Mouse (Mus musculus) neural tube, embryonic 15.5 days (tissue): ENCODE results near the gene Chst14. TPM values are rescaled to one million over a fixed set of nuclear protein-coding genes. Genes with fewer than 3 reads are reported as not detected.
A peak's percentile ranks its signal among the peaks of the same experiment; 100 is the strongest.

Source experiments
- ATAC-seq: fragments of 200-750 bp; cut with Nextera tagmentation; 2 replicates; pipeline ENCODE4 v1.8.0; 2017; ENCODE audit warnings: mild to moderate bottlenecking, moderate TSS enrichment, moderate library complexity; ENCODE audit not compliant: low FRiP score
- H3K27ac ChIP-seq: fragments of 300-500 bp; sonication (generic); replicated peaks from 2 replicates; pipeline ENCODE4 v1.5.1; 2015; ENCODE audit warnings: mild to moderate bottlenecking, inconsistent platforms
- H3K27me3 ChIP-seq: fragments of 300-500 bp; sonication (generic); replicated peaks from 2 replicates; pipeline ENCODE4 v1.6.1; 2015; ENCODE audit warnings: inconsistent platforms
- H3K36me3 ChIP-seq: fragments of 300-500 bp; sonication (generic); 2 replicates; pipeline ENCODE4 v1.6.1; 2015; ENCODE audit warnings: inconsistent platforms
- H3K4me1 ChIP-seq: fragments of 300-500 bp; sonication (generic); 2 replicates; pipeline ENCODE4 v1.6.1; 2015; ENCODE audit warnings: inconsistent platforms
- H3K4me2 ChIP-seq: fragments of 300-500 bp; sonication (generic); 2 replicates; pipeline ENCODE4 v1.6.1; 2015; ENCODE audit warnings: inconsistent platforms, mild to moderate bottlenecking, moderate library complexity
- H3K4me3 ChIP-seq: fragments of 300-500 bp; sonication (generic); replicated peaks from 2 replicates; pipeline ENCODE4 v1.5.1; 2015; ENCODE audit warnings: mild to moderate bottlenecking, inconsistent platforms
- H3K9ac ChIP-seq: fragments of 300-500 bp; sonication (generic); replicated peaks from 2 replicates; pipeline ENCODE4 v1.6.1; 2015; ENCODE audit warnings: mild to moderate bottlenecking, inconsistent platforms
- H3K9me3 ChIP-seq: fragments of 300-500 bp; sonication (generic); replicated peaks from 2 replicates; pipeline ENCODE4 v1.6.1; 2016; ENCODE audit warnings: inconsistent platforms
- WGBS: fragments of 180-500 bp; shearing (Covaris S2); methylation state at CpG from one replicate; pipeline ENCODE4 v1.1.7; 2015; ENCODE audit warnings: mixed read lengths; 5-methylcytosine and 5-hydroxymethylcytosine counted together
- polyA plus RNA-seq: library from polyadenylated mRNA; unstranded; fragments of >200 nt; fragmentation: Nextera tagmentation; extraction: Ambion mirVana; gene quantifications from 2 replicates; pipeline ENCODE4 v1.2.1, GENCODE M21; 2015

Chst14 gene
- polyA plus RNA-seq, 1 experiment from 2014 or later = 6.1 TPM

GRCm38 (mm10) chr2:118897808-118898207, 28.5 kb upstream of the Chst14 start:
- peak overlapping the region; percentile 89 for H3K4me2 ChIP-seq
- ATAC-seq = no peak
- 1% methylated on average over 11 of the region's 11 CpGs for WGBS
- H3K9me3 ChIP-seq = no peaks in the 10 kb centered on the region
- H3K4me1 ChIP-seq = peaks cover 36% of the 10 kb centered on the region
- H3K9ac ChIP-seq = no peak overlapping the region
- H3K4me3 ChIP-seq = no peak overlapping the region
- H3K27ac ChIP-seq = no peak overlapping the region
- H3K27me3 ChIP-seq = peaks cover 71% of the 10 kb centered on the region
- H3K36me3 ChIP-seq = no peaks in the 10 kb centered on the region

- ATAC-seq = no peak
- Histone ChIP-seq H3K4me3 (no peak overlapping the region), H3K9me3 (no peaks in the 10 kb centered on the region), H3K27me3 (peaks cover 63% of the 10 kb centered on the region), H3K27ac (no peak overlapping the region), H3K9ac (no peak overlapping the region), H3K36me3 (no peaks in the 10 kb centered on the region), H3K4me2 (no peak overlapping the region), H3K4me1 (peaks cover 46% of the 10 kb centered on the region)
- WGBS = 7% methylated on average over 4 of the region's 4 CpGs
Measured at GRCm38 (mm10) chr2:118898771-118899170, 27.5 kb upstream of the Chst14 start.

GRCm38 (mm10) chr2:118899306-118899705, 27.0 kb upstream of the Chst14 start:
- Histone ChIP-seq H3K36me3 (no peaks in the 10 kb centered on the region), H3K9me3 (no peaks in the 10 kb centered on the region), H3K4me3 (no peak overlapping the region), H3K9ac (no peak overlapping the region), H3K27ac (no peak overlapping the region), H3K4me1 (peaks cover 51% of the 10 kb centered on the region), H3K4me2 (no peak overlapping the region), H3K27me3 (peaks cover 58% of the 10 kb centered on the region)
- no peak for ATAC-seq
- 11% methylated on average over 7 of the region's 7 CpGs for whole genome bisulfite sequencing

- peak; percentile 8 for ATAC-seq
- under 1% methylated on average over 32 of the region's 32 CpGs for WGBS
- H3K9me3 ChIP-seq = no peaks in the 10 kb centered on the region
- H3K4me2 ChIP-seq = peak within 1 kb of the TSS; percentile 100
- H3K9ac ChIP-seq = peak within 1 kb of the TSS; percentile 60
- peaks cover 49% of the 10 kb centered on the region for H3K27me3 ChIP-seq
- peak within 1 kb of the TSS; percentile 93 for H3K4me3 ChIP-seq
- no peak within 1 kb of the TSS for H3K27ac ChIP-seq
- peaks cover 60% of the 10 kb centered on the region for H3K4me1 ChIP-seq
- no peaks in the 10 kb centered on the region for H3K36me3 ChIP-seq
Measured at GRCm38 (mm10) chr2:118899981-118900825, 26.1 kb upstream of the Chst14 start, which contains the start of gene Bahd1. TSS of gene Bahd1 (plus strand) at chr2:118900377.

- 0% methylated on average over 11 of the region's 11 CpGs for WGBS
- Histone ChIP-seq H3K27ac (no peak overlapping the region), H3K4me3 (peak overlapping the region; percentile 93), H3K27me3 (peaks cover 43% of the 10 kb centered on the region), H3K4me1 (peaks cover 66% of the 10 kb centered on the region), H3K9me3 (no peaks in the 10 kb centered on the region), H3K4me2 (peak overlapping the region; percentile 100), H3K9ac (peak overlapping the region; percentile 60), H3K36me3 (no peaks in the 10 kb centered on the region)
- peak; percentile 13; the same call in 1 of the 2 replicates for ATAC-seq
Measured at GRCm38 (mm10) chr2:118900826-118901140, 25.5 kb upstream of the Chst14 start.

- Histone ChIP-seq H3K36me3 (no peaks in the 10 kb centered on the region), H3K9me3 (no peaks in the 10 kb centered on the region), H3K4me3 (peak overlapping the region; percentile 93), H3K27me3 (peaks cover 37% of the 10 kb centered on the region), H3K4me2 (peak overlapping the region; percentile 100), H3K4me1 (peaks cover 68% of the 10 kb centered on the region), H3K27ac (peak overlapping the region; percentile 87), H3K9ac (peak overlapping the region; percentile 91)
- peak; percentile 94 for ATAC-seq
- 1% methylated on average over 70 of the region's 120 CpGs for WGBS
Measured at GRCm38 (mm10) chr2:118901175-118902031, 24.9 kb upstream of the Chst14 start.

- ATAC-seq = peak; percentile 7; the same call in 1 of the 2 replicates
- peak overlapping the region; percentile 100 for H3K4me2 ChIP-seq
- peak overlapping the region; percentile 91 for H3K9ac ChIP-seq
- H3K4me1 ChIP-seq = peaks cover 60% of the 10 kb centered on the region
- peak overlapping the region; percentile 93 for H3K4me3 ChIP-seq
- H3K27ac ChIP-seq = peak overlapping the region; percentile 87
- H3K9me3 ChIP-seq = no peaks in the 10 kb centered on the region
- H3K36me3 ChIP-seq = no peaks in the 10 kb centered on the region
- WGBS = 1% methylated on average over 80 of the region's 106 CpGs
- H3K27me3 ChIP-seq = peaks cover 29% of the 10 kb centered on the region
Measured at GRCm38 (mm10) chr2:118902051-118903025, 24.0 kb upstream of the Chst14 start.

- no peaks in the 10 kb centered on the region for H3K9me3 ChIP-seq
- H3K36me3 ChIP-seq = no peaks in the 10 kb centered on the region
- H3K4me3 ChIP-seq = peak overlapping the region; percentile 93
- H3K27ac ChIP-seq = no peak overlapping the region
- peaks cover 19% of the 10 kb centered on the region for H3K27me3 ChIP-seq
- H3K9ac ChIP-seq = peak overlapping the region; percentile 91
- peaks cover 50% of the 10 kb centered on the region for H3K4me1 ChIP-seq
- no peak for ATAC-seq
- 10% methylated on average over 10 of the region's 10 CpGs for WGBS
- H3K4me2 ChIP-seq = peak overlapping the region; percentile 100
Measured at GRCm38 (mm10) chr2:118903333-118903741, 23.0 kb upstream of the Chst14 start.

- Histone ChIP-seq H3K9me3 (no peaks in the 10 kb centered on the region), H3K9ac (no peak overlapping the region), H3K27ac (no peak overlapping the region), H3K4me3 (no peak overlapping the region), H3K4me1 (peaks cover 48% of the 10 kb centered on the region), H3K27me3 (no peaks in the 10 kb centered on the region), H3K36me3 (no peaks in the 10 kb centered on the region), H3K4me2 (no peak overlapping the region)
- WGBS = 77% methylated on average over 7 of the region's 7 CpGs
- ATAC-seq = no peak
Measured at GRCm38 (mm10) chr2:118905433-118906117, 20.7 kb upstream of the Chst14 start.

- no peak overlapping the region for H3K4me2 ChIP-seq
- ATAC-seq = no peak
- peaks cover 45% of the 10 kb centered on the region for H3K4me1 ChIP-seq
- H3K36me3 ChIP-seq = no peaks in the 10 kb centered on the region
- no peak overlapping the region for H3K27ac ChIP-seq
- no peak overlapping the region for H3K9ac ChIP-seq
- no peak overlapping the region for H3K4me3 ChIP-seq
- H3K27me3 ChIP-seq = no peaks in the 10 kb centered on the region
- 64% methylated on average over 5 of the region's 5 CpGs for WGBS
- H3K9me3 ChIP-seq = no peaks in the 10 kb centered on the region
Measured at GRCm38 (mm10) chr2:118906118-118906492, 20.2 kb upstream of the Chst14 start.
